In the genomic region with DNA sequence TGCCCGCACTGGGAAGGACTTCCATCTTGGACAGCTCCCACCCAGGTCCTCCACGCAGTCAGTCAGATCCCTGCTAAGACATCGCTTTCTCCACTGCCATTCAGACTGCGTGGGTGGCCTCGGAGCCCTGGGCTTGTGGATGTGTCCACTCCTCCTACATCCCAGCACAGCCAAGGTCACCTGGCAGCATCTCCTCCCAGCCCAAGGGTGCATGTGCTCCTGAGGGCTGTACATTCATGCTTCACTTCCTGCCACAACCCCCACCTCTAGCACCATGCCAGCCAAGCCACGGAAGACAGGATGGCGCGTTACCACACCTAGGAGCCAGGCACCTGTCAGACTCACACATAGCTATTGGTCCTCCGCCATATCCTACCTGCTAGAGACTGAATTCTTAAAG, we compare ENCODE assay signal across 12 mouse cellular contexts. TPM values are rescaled to one million over a fixed set of nuclear protein-coding genes. Genes with fewer than 3 reads are reported as not detected.
DNase-seq lines count a peak whose midpoint lies in the region; ATAC-seq and TF ChIP-seq lines count a peak whose summit lies in the region.
"Had no signal": no experiment of that assay in that cellular context is flagged by ENCODE, and none has a peak within 500 bp of the region (broad histone marks: within the 10 kb centered on the region; RNA-seq: fewer than 3 reads in every experiment).

No protein-coding gene starts in this region.

- no peak overlapping the region for H3K4me3 ChIP-seq in intestine, embryonic 14.5 days (ENCODE audit: low read depth, low read length)
- no peak overlapping the region for H3K4me3 ChIP-seq in intestine, embryonic 15.5 days (replicated peaks)
- H3K4me3 ChIP-seq in brown adipose tissue, adult 24 weeks (ENCODE audit: insufficient read depth, low read depth, low read length): no peak overlapping the region
- H3K4me3 ChIP-seq in thymus, adult 2 months (ENCODE audit: control insufficient read depth, insufficient read depth, low read length): no peak overlapping the region

- in situ Hi-C loops in Patski (cut with MboI; ENCODE audit: low pct_unique_long_range_greater_than_20kb): no loop called here

- no peak for TF ChIP-seq CTCF in Patski (IDR thresholded peaks at IDR 0.05)
- no peak for TF ChIP-seq CTCF in thymus, adult 2 months (IDR thresholded peaks at IDR 0.05; ENCODE audit: borderline replicate concordance, control insufficient read depth, extremely low read depth, insufficient read depth, low read length, poor library complexity)

- no peak for TF ChIP-seq POLR2A in thymus, adult 2 months (IDR thresholded peaks at IDR 0.05; ENCODE audit: control insufficient read depth, extremely low read depth, insufficient read depth, low read length, poor library complexity)

- CTCF ChIA-PET in Patski (lab: Charles Lee): interaction anchor here (1.4 kb wide), 1 partner anchor 17 kb away, joined by 3 read pairs; no protein-coding TSS in a partner anchor

- no peaks in the 10 kb centered on the region for H3K36me3 ChIP-seq in intestine, embryonic 14.5 days (ENCODE audit: control insufficient read depth, insufficient read depth, low read length)
- H3K36me3 ChIP-seq in intestine, embryonic 15.5 days: no peaks in the 10 kb centered on the region
- no peaks in the 10 kb centered on the region for H3K36me3 ChIP-seq in thymus, adult 2 months (ENCODE audit: control insufficient read depth, insufficient read depth, low read length)

- DNase-seq in intestine, embryonic 14.5 days (ENCODE audit: low spot score): no peak
- no peak for DNase-seq in Patski (ENCODE audit: low read depth, low spot score)
- peak; percentile 71 for DNase-seq in thymus, adult 2 months
- DNase-seq in embryo, embryonic 9.5 days (ENCODE audit: extremely low spot score): no peak
- no peak for DNase-seq in urinary bladder, postnatal 25 days (ENCODE audit: low spot score)
- DNase-seq in layer of hippocampus, postnatal 10 days (ENCODE audit: low spot score in 2 of 2): no peak
- DNase-seq: cerebellum, adult 9-10 months; gastrocnemius, postnatal 10 days; heart, postnatal 10 days; lung, embryonic 14.5 days had no signal

- no peaks in the 10 kb centered on the region for H3K27me3 ChIP-seq in intestine, embryonic 14.5 days (replicated peaks; ENCODE audit: control insufficient read depth, insufficient read depth, low read length)
- no peaks in the 10 kb centered on the region for H3K27me3 ChIP-seq in intestine, embryonic 15.5 days (replicated peaks)
- H3K27me3 ChIP-seq in Patski: no peaks in the 10 kb centered on the region
- no peaks in the 10 kb centered on the region for H3K27me3 ChIP-seq in thymus, adult 2 months (ENCODE audit: control insufficient read depth, insufficient read depth, low read length)

- H3K4me2 ChIP-seq in intestine, embryonic 14.5 days (ENCODE audit: low read length): no peak overlapping the region
- H3K4me2 ChIP-seq in intestine, embryonic 15.5 days (replicated peaks): no peak overlapping the region
- H3K4me2 ChIP-seq: lung, embryonic 14.5 days had no signal

- POLR2A ChIA-PET in Patski (lab: Charles Lee): no interaction called here

- H3K27ac ChIP-seq in intestine, embryonic 14.5 days (ENCODE audit: low read depth): no peak overlapping the region
- no peak overlapping the region for H3K27ac ChIP-seq in intestine, embryonic 15.5 days
- peak overlapping the region; percentile 88 for H3K27ac ChIP-seq in brown adipose tissue, adult 24 weeks (replicated peaks; ENCODE audit: low read depth, low read length)
- H3K27ac ChIP-seq in thymus, adult 2 months (ENCODE audit: control insufficient read depth, insufficient read depth, low read length): peak overlapping the region; percentile 40

- H3K4me1 ChIP-seq in intestine, embryonic 14.5 days (replicated peaks; ENCODE audit: control insufficient read depth, insufficient read depth, low read length): peaks cover 31% of the 10 kb centered on the region
- H3K4me1 ChIP-seq in intestine, embryonic 15.5 days (replicated peaks): peaks cover 31% of the 10 kb centered on the region
- H3K4me1 ChIP-seq in brown adipose tissue, adult 24 weeks (ENCODE audit: control insufficient read depth, insufficient read depth, insufficient read length, low read length): peaks cover 36% of the 10 kb centered on the region
- peaks cover 82% of the 10 kb centered on the region for H3K4me1 ChIP-seq in thymus, adult 2 months (replicated peaks; ENCODE audit: control insufficient read depth, insufficient read depth, low read length)

- H3K9me3 ChIP-seq in intestine, embryonic 14.5 days (ENCODE audit: control insufficient read depth, low read length): no peaks in the 10 kb centered on the region
- no peaks in the 10 kb centered on the region for H3K9me3 ChIP-seq in intestine, embryonic 15.5 days

- H3K9ac ChIP-seq in intestine, embryonic 14.5 days (ENCODE audit: low read length): no peak overlapping the region
- H3K9ac ChIP-seq in intestine, embryonic 15.5 days: no peak overlapping the region
- H3K9ac ChIP-seq: lung, embryonic 14.5 days had no signal

- peak; percentile 16; the same call in 1 of the 2 replicates for ATAC-seq in intestine, embryonic 14.5 days (replicated peaks; ENCODE audit: low FRiP score, low TSS enrichment, low read depth)
- ATAC-seq in intestine, embryonic 15.5 days: no peak
- ATAC-seq in Patski: peak; percentile 55

- WGBS in intestine, embryonic 14.5 days: 81% methylated on average over 9 of the region's 9 CpGs
- WGBS in intestine, embryonic 15.5 days: 76% methylated on average over 9 of the region's 9 CpGs
- WGBS in thymus, adult 2 months: 55% methylated on average over 9 of the region's 9 CpGs

RNA-seq across cellular contexts. Expression of gene Galnt10, which starts 27.8 kb away (rescaled TPM):
- 11.3 and 12.5 TPM in 2 replicates for polyA plus RNA-seq in intestine, embryonic 14.5 days (2014; fragmentation: Nextera tagmentation; extraction: Ambion mirVana)
- polyA plus RNA-seq in intestine, embryonic 15.5 days (2015; fragmentation: Nextera tagmentation; extraction: Ambion mirVana): 19.3 and 20.3 TPM in 2 replicates
- 74.9 TPM for polyA plus RNA-seq in Patski (2021)
- 2.5 and 3.3 TPM in 2 replicates for polyA plus RNA-seq in brown adipose tissue, adult 24 weeks (2012; ENCODE audit: insufficient read depth, insufficient read length, missing spikeins)
- polyA plus RNA-seq in thymus, adult 2 months (2012; rRNA removed): 28.0 and 48.9 TPM in 2 replicates
- 10 to 100 TPM; 10.9 to 11.2 TPM for total RNA-seq in layer of hippocampus, postnatal 10 days (2021)

Comparison
In these comparisons a context has a peak if more than half of its experiments do, and no peak if none do; other contexts are left out.
1. H3K27ac ChIP-seq: peak in brown adipose tissue, adult 24 weeks (single experiment) and thymus, adult 2 months (single experiment); none in intestine, embryonic 14.5 days (single experiment) and intestine, embryonic 15.5 days (single experiment).